In the genomic region with DNA sequence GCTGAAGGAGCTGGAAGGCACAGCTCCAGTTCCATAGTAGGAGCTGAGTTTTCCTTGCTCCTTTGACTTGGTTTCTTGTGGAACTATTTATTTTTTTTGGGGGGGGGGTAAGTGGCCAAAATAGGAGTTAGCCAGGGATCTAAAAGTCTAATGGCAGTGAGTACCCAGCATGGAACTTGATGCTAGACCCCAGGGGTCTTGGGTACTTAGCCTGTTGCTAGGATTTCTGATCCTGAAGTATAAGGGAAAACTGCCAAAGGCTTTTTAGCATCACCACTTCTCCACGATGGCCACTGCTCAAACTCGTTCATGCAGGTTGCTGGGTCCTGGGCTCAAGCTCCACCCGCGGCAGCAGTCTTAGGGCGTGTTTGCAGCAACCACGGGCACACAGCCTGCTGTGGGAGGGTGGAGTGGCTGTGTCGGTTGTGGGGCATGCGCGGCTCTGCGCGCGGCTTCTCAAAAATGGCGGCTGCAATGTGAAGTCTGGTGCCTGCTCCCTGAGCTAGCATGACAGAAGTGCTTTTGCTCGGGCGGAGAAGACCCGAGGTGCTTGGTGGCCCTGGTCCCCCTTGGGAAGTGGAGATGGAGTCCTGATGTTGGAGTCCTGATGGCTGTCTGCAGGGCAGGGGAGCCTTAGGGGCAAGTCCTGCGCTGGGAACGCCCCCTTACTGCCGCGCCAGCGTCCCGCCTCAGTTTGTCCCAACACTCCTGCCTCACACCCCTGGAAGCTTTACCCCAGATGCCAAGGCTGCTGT, we compare ENCODE assay signal across 8 mouse cellular contexts. TPM values are rescaled to one million over a fixed set of nuclear protein-coding genes. Genes with fewer than 3 reads are reported as not detected.
DNase-seq lines count a peak whose midpoint lies in the region; ATAC-seq and TF ChIP-seq lines count a peak whose summit lies in the region.

No protein-coding gene starts in this region.

- H3K36me3 ChIP-seq in hindbrain, postnatal 0 days (ENCODE audit: insufficient read depth, low read length), result no peaks in the 10 kb centered on the region
- H3K36me3 ChIP-seq in macrophage (ENCODE audit: inconsistent target), result no peaks in the 10 kb centered on the region

- peak; percentile 97 for ATAC-seq in hindbrain, postnatal 0 days

- intact Hi-C loops in gastrocnemius, adult 2 months (cut with DNase I), result no loop called here

- WGBS in hindbrain, postnatal 0 days, result 27% methylated on average over 22 of the region's 22 CpGs
- 10% methylated on average over 18 of the region's 22 CpGs for WGBS in macrophage (ENCODE audit: missing documents)

- H3K27me3 ChIP-seq in hindbrain, postnatal 0 days (ENCODE audit: insufficient read depth, low read length), result no peaks in the 10 kb centered on the region

- no peak for TF ChIP-seq CTCF in cortical plate, adult 2 months (IDR thresholded peaks at IDR 0.05; ENCODE audit: extremely low read depth, insufficient read depth, low read length)
- TF ChIP-seq CTCF in gastrocnemius, adult 2 months (IDR thresholded peaks at IDR 0.05), result no peak
- TF ChIP-seq CTCF in hindbrain, postnatal 0 days (IDR thresholded peaks at IDR 0.05; ENCODE audit: low read depth), result no peak

- H3K4me2 ChIP-seq in hindbrain, postnatal 0 days (ENCODE audit: low read depth, low read length), result peak overlapping the region; percentile 67

- H3K9ac ChIP-seq in hindbrain, postnatal 0 days (replicated peaks; ENCODE audit: low read length), result peak overlapping the region; percentile 45

- peak; percentile 38 to 80 for DNase-seq in adrenal gland, adult (ENCODE audit: inconsistent age in 2 of 2, low spot score in 1 of 2)
- DNase-seq in gastrocnemius, adult 2 months, result peak; percentile 60
- peak; percentile 69 for DNase-seq in hindbrain, postnatal 0 days (ENCODE audit: low spot score)
- DNase-seq in left cerebral cortex, adult 8-10 months (ENCODE audit: low spot score in 2 of 2), result peak; percentile 23 to 33
- DNase-seq in right cerebral cortex, postnatal 14 days, result peak; percentile 41
- DNase-seq in urinary bladder, postnatal 36 days (ENCODE audit: low spot score in 2 of 2), result peak; percentile 23 to 41

- peak overlapping the region; percentile 51 for H3K4me3 ChIP-seq in cortical plate, adult 2 months (ENCODE audit: insufficient read depth, low read length)
- H3K4me3 ChIP-seq in gastrocnemius, adult 2 months, result peak overlapping the region; percentile 73
- peak overlapping the region; percentile 58 for H3K4me3 ChIP-seq in hindbrain, postnatal 0 days (ENCODE audit: low read length)
- peak overlapping the region; percentile 23; the same call in 1 of the 2 replicates for H3K4me3 ChIP-seq in macrophage (ENCODE audit: inconsistent target)

- no peak for TF ChIP-seq POLR2A in cortical plate, adult 2 months (IDR thresholded peaks at IDR 0.05; ENCODE audit: extremely low read depth, insufficient read depth, low read length)

- no peak overlapping the region for H3K27ac ChIP-seq in cortical plate, adult 2 months (ENCODE audit: insufficient read depth, low read length)
- H3K27ac ChIP-seq in gastrocnemius, adult 2 months, result no peak overlapping the region
- no peak overlapping the region for H3K27ac ChIP-seq in hindbrain, postnatal 0 days
- H3K27ac ChIP-seq in macrophage, result no peak overlapping the region

- H3K4me1 ChIP-seq in cortical plate, adult 2 months (ENCODE audit: control insufficient read depth, insufficient read depth, low read length), result no peaks in the 10 kb centered on the region
- no peaks in the 10 kb centered on the region for H3K4me1 ChIP-seq in hindbrain, postnatal 0 days (ENCODE audit: insufficient read depth, low read length)

- no peaks in the 10 kb centered on the region for H3K9me3 ChIP-seq in hindbrain, postnatal 0 days (ENCODE audit: low read length)

- no peaks in the 10 kb centered on the region for H3K79me2 ChIP-seq in macrophage (ENCODE audit: inconsistent target)

RNA-seq across cellular contexts. Expression of a gene that starts 45.5 kb away (rescaled TPM):
- 0.94 and 1.7 TPM in 2 replicates for polyA plus RNA-seq in cortical plate, adult 2 months (2012; rRNA removed)
- under 1 TPM in 1 of 2 experiments, not detected in 1; 0.20 TPM for total RNA-seq in gastrocnemius, adult 2 months (2021)
- 3.7 and 7.0 TPM in 2 replicates for total RNA-seq in hindbrain, postnatal 0 days (2014; rRNA removed)
- polyA plus RNA-seq in hindbrain, postnatal 0 days (2015; fragmentation: Nextera tagmentation; extraction: Ambion mirVana), result 1.5 and 1.7 TPM in 2 replicates
- total RNA-seq in left cerebral cortex, adult 8-10 months (2022), result 1 to 10 TPM in 3 of 4 experiments, under 1 TPM in 1; 0.57 to 2.2 (median 1.3) TPM
- 1 to 10 TPM in 1 of 26 experiments, under 1 TPM in 14, not detected in 11; 0.11 to 1.8 (median 0.26) TPM for total RNA-seq in macrophage (2018; cell fraction: chromatin; rRNA removed)
- total RNA-seq in macrophage (2018; cell fraction: cytosol; rRNA removed), result under 1 TPM in 13 of 26 experiments, not detected in 13; 0.05 to 0.33 (median 0.13) TPM
- total RNA-seq in macrophage (2018; cell fraction: nucleus; rRNA removed), result under 1 TPM in 2 of 26 experiments, not detected in 24; 0.10 to 0.54 TPM
- 0.03 to 0.09 TPM in 2 of 3 replicates, not detected in the other for polyA plus RNA-seq in macrophage (2018)

Comparison
In these comparisons a context has a peak if more than half of its experiments do, and no peak if none do; other contexts are left out.
1. H3K4me3 ChIP-seq: peak in every context shown above with its lines; median percentile 73 in gastrocnemius, adult 2 months; 58 in hindbrain, postnatal 0 days; 51 in cortical plate, adult 2 months; 23 in macrophage.